Mouse (Mus musculus) forebrain, embryonic 11.5 days (tissue): ENCODE results near the gene Dnah7c. TPM values are rescaled to one million over a fixed set of nuclear protein-coding genes. Genes with fewer than 3 reads are reported as not detected.
"Not testable (repeated sequence)": the region's sequence is repeated elsewhere in the genome, so short reads cannot be mapped to it uniquely, and the experiment has no call there.

Experiments used
- ATAC-seq: fragments of 200-750 bp; cut with Nextera tagmentation; replicated peaks from 2 replicates; pipeline ENCODE4 v1.8.0; 2017; ENCODE audit warnings: moderate TSS enrichment; ENCODE audit not compliant: low FRiP score
- DNase-seq: peaks from one replicate; pipeline ENCODE4 v3.0.0-alpha.2; 2017; ENCODE audit warnings: low spot score
- H3K27ac ChIP-seq: fragments of 300-500 bp; sonication (generic); 2 replicates; pipeline ENCODE4 v1.5.1; 2014; ENCODE audit warnings: low read depth, low read length
- H3K27me3 ChIP-seq: fragments of 300-500 bp; sonication (generic); 2 replicates; pipeline ENCODE4 v1.6.1; 2014; ENCODE audit warnings: mild to moderate bottlenecking, low read length, mixed read lengths; ENCODE audit not compliant: control insufficient read depth, insufficient read depth
- H3K36me3 ChIP-seq: fragments of 300-500 bp; sonication (generic); 2 replicates; pipeline ENCODE4 v1.6.1; 2014; ENCODE audit warnings: mild to moderate bottlenecking, low read length, moderate library complexity, mixed read lengths; ENCODE audit not compliant: control insufficient read depth, insufficient read depth
- H3K4me1 ChIP-seq: fragments of 300-500 bp; sonication (generic); replicated peaks from 2 replicates; pipeline ENCODE4 v1.6.1; 2014; ENCODE audit warnings: low read length, mixed read lengths; ENCODE audit not compliant: control insufficient read depth, insufficient read depth
- H3K4me2 ChIP-seq: fragments of 300-500 bp; sonication (generic); 2 replicates; pipeline ENCODE4 v1.6.1; 2014; ENCODE audit warnings: low read depth, mild to moderate bottlenecking, low read length, moderate library complexity, mixed read lengths; ENCODE audit not compliant: severe bottlenecking
- H3K4me3 ChIP-seq: fragments of 300-500 bp; sonication (generic); 2 replicates; pipeline ENCODE4 v1.5.1; 2014; ENCODE audit warnings: low read depth, low read length
- H3K9ac ChIP-seq: fragments of 300-500 bp; sonication (generic); 2 replicates; pipeline ENCODE4 v1.6.1; 2014; ENCODE audit warnings: low read length
- H3K9me3 ChIP-seq: fragments of 300-500 bp; sonication (generic); 2 replicates; pipeline ENCODE4 v1.6.1; 2016; ENCODE audit warnings: low read length, mixed read lengths; ENCODE audit not compliant: control insufficient read depth
- WGBS: fragments of 180-500 bp; shearing (Covaris S2); extraction: QIAGEN DNeasy Blood & Tissue Kit; methylation state at CpG from one replicate; pipeline ENCODE4 v1.1.7; 2014; 5-methylcytosine and 5-hydroxymethylcytosine counted together
- polyA plus RNA-seq: library from polyadenylated mRNA; unstranded; fragments of >200 nt; fragmentation: Nextera tagmentation; extraction: Ambion mirVana; gene quantifications from 2 replicates; pipeline ENCODE4 v1.2.1, GENCODE M21; 2014

Dnah7c gene
- polyA plus RNA-seq, 1 experiment from 2014 or later = 0.12 TPM

GRCm38 (mm10) chr1:46769318-46769717, 343.9 kb downstream of the Dnah7c start:
- H3K36me3 ChIP-seq, DNase-seq, H3K27ac ChIP-seq, ATAC-seq, H3K4me2 ChIP-seq, H3K27me3 ChIP-seq, H3K4me3 ChIP-seq, H3K9ac ChIP-seq, H3K9me3 ChIP-seq, H3K4me1 ChIP-seq: not testable (repeated sequence)

GRCm38 (mm10) chr1:46770077-46770695, 344.8 kb downstream of the Dnah7c start:
- not testable (repeated sequence) for H3K9me3 ChIP-seq, DNase-seq, H3K4me1 ChIP-seq, ATAC-seq, H3K4me3 ChIP-seq, H3K36me3 ChIP-seq, H3K9ac ChIP-seq, H3K27me3 ChIP-seq, H3K27ac ChIP-seq, H3K4me2 ChIP-seq
- 91% methylated on average over 7 of the region's 7 CpGs for WGBS

GRCm38 (mm10) chr1:46782227-46782626, 356.8 kb downstream of the Dnah7c start:
- H3K4me3 ChIP-seq, DNase-seq, H3K27ac ChIP-seq, H3K4me1 ChIP-seq, H3K9me3 ChIP-seq, H3K4me2 ChIP-seq, ATAC-seq, H3K27me3 ChIP-seq, H3K36me3 ChIP-seq, H3K9ac ChIP-seq: not testable (repeated sequence)
- 91% methylated on average over 4 of the region's 4 CpGs for WGBS

DNA sequence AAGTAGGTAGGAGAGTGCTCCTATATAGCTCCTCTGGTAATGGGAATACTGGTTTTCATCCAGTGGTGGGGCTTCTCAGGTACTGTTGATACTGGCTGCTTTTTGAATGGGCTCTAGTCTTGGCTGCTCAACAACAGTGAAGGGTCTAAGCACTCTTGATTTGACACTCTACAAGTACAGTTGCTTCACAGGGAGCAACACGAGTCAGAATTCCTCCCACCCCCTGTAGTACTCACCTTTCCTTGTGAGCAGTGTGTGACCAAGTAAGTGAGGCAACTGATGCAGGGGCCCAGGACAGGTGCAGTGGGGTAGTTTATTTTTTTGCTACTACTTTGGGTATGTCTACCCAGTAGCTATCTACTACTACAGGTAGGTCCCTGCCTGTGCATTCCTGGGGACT, 379.7 kb downstream of the Dnah7c start:
- no peaks in the 10 kb centered on the region for H3K4me1 ChIP-seq
- H3K4me3 ChIP-seq = no peak overlapping the region
- DNase-seq (no peak), ATAC-seq (no peak)
- 90% methylated on average over 1 of the region's 1 CpGs for WGBS
- no peaks in the 10 kb centered on the region for H3K9me3 ChIP-seq
- no peak overlapping the region for H3K4me2 ChIP-seq
- no peak overlapping the region for H3K27ac ChIP-seq
- H3K36me3 ChIP-seq = no peaks in the 10 kb centered on the region
- H3K9ac ChIP-seq = no peak overlapping the region
- no peaks in the 10 kb centered on the region for H3K27me3 ChIP-seq

DNA sequence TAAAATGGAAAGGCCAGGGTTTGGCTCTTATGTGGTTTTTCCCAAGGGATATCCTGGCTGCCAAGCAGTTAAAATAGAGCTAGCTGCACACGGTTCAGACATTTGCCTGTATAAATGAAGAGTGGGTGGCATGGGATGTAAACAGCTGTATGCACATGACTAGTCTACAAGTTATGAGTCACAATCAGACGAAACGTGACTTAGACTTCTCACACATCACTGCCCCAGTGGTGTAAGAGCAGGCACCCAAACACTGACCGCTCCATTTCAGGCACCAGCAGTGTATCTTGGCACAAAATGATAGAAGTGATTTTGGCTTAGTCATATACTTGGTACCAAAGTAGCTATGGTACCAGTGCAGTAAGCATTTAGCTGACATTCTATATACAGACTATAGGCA, 383.2 kb downstream of the Dnah7c start:
- not testable (repeated sequence) for H3K4me1 ChIP-seq, H3K9ac ChIP-seq, H3K27me3 ChIP-seq, ATAC-seq, H3K4me2 ChIP-seq, H3K27ac ChIP-seq, DNase-seq, H3K36me3 ChIP-seq, H3K9me3 ChIP-seq, H3K4me3 ChIP-seq
- 88% methylated on average over 4 of the region's 4 CpGs for WGBS

DNA sequence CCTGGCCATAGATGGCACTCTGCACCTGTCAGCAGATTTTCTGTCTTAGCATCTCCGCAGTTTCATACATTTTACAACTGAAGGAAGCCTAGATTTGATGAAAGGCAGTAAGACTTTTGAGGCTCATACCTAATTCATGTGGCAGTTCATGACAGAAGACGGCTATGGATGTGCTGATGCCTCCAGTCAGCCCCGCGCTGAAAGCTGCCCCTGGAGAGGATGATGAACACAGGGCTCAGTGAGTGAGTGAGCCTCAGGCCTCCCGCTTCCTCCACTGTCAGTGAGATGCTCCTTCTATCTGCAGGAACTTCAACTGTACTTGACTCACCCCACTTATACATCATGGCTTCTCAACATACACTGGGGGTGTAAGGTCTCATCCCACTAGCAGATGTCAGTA, 392.5 kb downstream of the Dnah7c start:
- Histone ChIP-seq H3K36me3 (no peaks in the 10 kb centered on the region; the same call in 1 of the 2 replicates), H3K9ac (no peak overlapping the region), H3K4me1 (no peaks in the 10 kb centered on the region), H3K4me3 (no peak overlapping the region), H3K9me3 (no peaks in the 10 kb centered on the region), H3K27me3 (no peaks in the 10 kb centered on the region), H3K4me2 (no peak overlapping the region), H3K27ac (no peak overlapping the region)
- WGBS = 96% methylated on average over 5 of the region's 5 CpGs
- ATAC-seq = no peak
- DNase-seq = no peak

DNA sequence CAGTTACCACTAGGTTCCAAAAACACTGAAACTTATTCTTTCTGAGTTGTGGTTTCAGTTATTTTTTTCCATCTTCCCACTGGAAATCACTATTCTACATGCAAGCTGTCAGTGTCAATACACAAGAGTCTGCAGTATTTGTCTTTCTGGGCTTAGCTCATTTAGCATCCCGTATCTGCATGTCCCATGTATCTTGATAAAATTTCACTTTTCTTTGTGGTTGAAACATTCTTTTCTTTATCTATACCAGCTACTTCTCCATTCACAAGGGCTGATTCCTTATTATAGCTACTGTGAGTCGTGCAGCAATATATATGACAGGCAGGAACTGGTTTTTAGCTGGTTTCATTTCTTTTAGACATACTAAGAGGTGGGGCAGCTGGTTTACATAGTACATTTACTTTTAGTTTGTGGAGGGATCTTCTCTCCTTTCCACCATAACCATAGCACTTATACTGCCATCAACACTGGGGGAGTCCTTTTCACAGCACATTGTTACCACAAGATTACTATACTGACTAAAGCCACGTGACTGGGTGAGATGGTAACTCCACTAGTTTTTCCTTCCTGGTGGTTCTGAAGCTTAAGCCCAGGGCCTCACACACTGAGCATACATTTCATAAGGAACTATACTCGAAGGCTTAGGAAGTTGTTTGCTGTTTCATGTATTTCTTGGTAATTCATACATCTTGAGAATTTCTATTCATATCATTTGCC, 397.0 kb downstream of the Dnah7c start:
- Histone ChIP-seq H3K9me3 (no peaks in the 10 kb centered on the region), H3K4me3 (no peak overlapping the region), H3K4me1 (no peaks in the 10 kb centered on the region), H3K36me3 (no peaks in the 10 kb centered on the region; the same call in 1 of the 2 replicates), H3K27ac (no peak overlapping the region), H3K27me3 (peaks cover 4% of the 10 kb centered on the region; the same call in 1 of the 2 replicates), H3K9ac (no peak overlapping the region), H3K4me2 (no peak overlapping the region)
- DNase-seq = no peak
- ATAC-seq = no peak
- 95% methylated on average over 4 of the region's 4 CpGs for WGBS

DNA sequence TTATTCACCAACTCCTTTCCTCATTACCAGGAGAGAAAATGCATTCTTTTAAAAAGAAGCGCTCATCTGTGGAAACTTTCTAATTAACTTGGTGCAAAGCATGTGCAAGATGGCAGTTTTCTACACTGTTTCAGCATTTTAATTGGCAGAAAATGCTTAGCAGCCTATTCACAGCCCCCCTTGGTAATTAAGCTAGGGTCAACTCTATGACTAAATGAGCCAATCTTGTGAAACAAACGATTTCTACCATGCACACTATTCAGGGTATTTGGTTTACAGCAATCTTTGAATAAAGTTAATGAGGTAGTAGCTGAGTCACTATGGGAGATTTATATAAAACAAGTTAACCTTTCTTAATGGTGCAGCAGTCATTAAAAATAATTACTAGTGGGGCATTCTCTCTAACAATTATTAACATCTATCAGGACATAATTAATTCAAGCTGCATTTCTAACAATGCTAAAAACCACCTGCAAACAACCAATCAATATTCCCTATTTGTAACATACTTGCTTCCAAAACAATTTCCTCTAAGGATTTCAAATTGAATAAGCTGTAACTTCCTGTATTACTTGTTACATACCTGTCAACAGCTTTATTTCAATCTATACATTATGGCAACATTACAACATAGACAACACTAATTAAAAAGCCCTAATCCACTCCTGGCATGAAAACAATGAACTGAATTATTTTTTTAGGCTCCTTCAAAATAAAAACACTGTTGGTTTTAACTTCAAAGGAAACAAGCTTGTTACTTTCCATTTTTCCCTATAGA, 404.9 kb downstream of the Dnah7c start:
- Histone ChIP-seq H3K4me1 (no peaks in the 10 kb centered on the region), H3K4me2 (no peak overlapping the region), H3K27me3 (peaks cover 16% of the 10 kb centered on the region), H3K27ac (no peak overlapping the region), H3K9me3 (no peaks in the 10 kb centered on the region), H3K9ac (no peak overlapping the region), H3K4me3 (no peak overlapping the region), H3K36me3 (peaks cover under 1% of the 10 kb centered on the region; the same call in 1 of the 2 replicates)
- DNase-seq (no peak), ATAC-seq (peak; percentile 96)
- 18% methylated on average over 2 of the region's 2 CpGs for WGBS
